Mouse (Mus musculus) adrenal gland, adult (tissue): ENCODE data around the gene Msx1.

Experiments used
- DNase-seq, 2 experiments: peaks; one replicate each; pipeline ENCODE4 v3.0.0; 2022 to 2023; ENCODE audit warnings: low spot score in 1 of 2; ENCODE audit not compliant: inconsistent age in 2 of 2

The Msx1 gene

DNA sequence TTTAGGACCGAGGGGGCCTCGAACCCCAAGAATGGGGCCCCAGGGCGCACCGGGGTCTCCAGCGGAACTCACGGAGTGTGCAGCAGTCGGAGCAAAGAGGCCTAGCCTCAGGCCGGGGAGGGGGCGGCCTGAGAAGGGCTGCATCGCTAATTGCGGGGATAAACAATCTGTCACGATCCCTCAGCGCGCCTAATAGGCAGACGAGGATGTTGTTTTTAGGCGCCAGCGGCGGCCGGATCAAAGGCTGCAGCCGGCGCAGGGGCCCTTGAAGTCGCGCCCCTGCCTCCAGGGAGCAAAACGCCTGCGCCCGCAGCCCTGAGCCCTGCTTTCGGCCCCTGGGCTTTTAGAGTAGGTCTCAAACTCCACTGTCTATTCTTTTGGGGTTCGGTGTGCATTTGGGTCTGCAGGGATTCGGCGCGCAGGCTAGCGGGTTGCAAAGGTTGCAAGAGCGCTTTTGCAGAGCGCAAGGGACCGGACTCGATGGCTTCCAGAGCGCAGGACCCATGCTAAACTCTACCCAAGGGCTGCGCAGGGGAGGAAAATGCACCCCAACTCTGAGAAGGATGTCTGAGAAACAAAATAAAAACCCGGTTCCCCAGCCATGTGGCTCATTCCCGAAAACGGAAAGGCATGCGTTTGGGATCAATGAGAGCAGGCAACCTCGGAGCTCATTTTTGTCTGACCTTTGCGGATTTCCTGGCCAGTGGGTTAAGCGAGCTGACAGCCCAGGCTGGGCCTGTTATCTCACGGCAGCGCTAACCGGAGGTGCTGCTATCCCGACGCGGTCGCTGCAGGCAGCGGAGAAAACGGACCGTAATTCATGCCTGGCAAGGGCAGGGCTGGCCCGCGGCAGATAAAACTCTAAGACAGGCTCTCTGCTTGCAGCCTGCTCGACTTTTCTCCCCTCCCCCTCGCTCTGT, 2.6 kb upstream of the Msx1 start:
- peak in 1 of 2 experiments; percentile 55 for DNase-seq

DNA sequence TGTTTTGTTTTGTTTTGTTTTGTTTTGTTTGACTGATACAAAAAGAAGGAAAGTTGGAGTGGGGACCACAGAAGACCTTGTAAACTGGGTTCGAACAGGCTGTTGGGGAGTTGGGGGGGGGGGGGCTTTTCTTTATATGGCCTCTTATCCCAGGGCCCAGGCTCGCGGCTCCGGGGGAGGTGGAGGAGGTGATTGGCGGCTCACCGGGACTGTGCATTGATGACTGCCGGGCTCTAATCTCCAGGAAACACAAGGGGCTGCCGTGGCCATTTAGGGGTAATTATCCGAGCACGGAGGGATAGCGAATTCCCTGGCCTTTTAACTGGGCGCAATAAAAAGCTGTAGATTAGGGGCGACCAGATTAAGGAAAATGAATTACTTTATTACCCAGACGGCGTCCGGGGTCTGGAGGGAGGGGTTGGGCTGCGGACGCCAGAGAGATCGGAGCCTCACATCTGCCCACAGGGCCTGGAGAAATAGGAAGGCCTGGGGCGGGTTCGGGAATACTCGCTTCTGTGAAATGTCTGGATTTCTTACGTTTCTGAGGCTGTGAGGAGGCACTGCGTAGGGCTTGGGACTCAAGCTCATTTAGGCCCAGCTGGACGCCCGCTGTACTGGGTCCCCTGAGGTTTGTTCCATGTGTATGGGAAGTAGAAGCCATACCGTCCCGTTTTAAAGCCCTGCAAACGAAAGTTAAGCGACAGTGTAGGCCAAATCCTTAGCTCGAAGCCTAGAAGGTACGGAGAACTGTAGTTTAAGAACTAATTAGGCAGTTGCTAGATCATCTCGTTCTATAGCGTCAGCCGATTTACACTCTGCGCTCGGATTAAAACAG, 1.4 kb upstream of the Msx1 start:
- no peak for DNase-seq

DNA sequence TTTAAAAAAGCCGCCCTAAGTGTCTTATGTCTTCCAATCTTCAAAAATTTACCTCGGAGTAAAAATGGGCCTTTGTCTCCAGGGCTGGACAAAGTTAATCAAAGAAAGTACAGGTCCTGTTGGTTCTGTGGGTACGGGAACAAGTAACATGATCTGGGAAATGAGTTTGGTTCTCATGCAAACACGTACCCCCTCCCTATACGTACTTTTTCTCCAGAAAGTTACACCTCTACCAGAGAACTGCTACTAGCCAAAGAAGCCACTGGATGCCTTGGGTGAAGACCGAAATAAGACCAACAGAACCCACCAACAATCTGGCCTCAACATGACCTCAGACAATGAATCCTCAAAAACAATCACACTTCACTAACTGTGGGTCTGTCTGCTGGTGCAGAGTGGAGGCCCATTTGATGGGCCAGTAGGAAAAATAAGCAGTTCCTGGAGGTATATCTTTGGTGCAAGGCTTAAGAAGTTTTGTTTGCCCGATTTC, 773 bp upstream of the Msx1 start:
- no peak for DNase-seq

DNA sequence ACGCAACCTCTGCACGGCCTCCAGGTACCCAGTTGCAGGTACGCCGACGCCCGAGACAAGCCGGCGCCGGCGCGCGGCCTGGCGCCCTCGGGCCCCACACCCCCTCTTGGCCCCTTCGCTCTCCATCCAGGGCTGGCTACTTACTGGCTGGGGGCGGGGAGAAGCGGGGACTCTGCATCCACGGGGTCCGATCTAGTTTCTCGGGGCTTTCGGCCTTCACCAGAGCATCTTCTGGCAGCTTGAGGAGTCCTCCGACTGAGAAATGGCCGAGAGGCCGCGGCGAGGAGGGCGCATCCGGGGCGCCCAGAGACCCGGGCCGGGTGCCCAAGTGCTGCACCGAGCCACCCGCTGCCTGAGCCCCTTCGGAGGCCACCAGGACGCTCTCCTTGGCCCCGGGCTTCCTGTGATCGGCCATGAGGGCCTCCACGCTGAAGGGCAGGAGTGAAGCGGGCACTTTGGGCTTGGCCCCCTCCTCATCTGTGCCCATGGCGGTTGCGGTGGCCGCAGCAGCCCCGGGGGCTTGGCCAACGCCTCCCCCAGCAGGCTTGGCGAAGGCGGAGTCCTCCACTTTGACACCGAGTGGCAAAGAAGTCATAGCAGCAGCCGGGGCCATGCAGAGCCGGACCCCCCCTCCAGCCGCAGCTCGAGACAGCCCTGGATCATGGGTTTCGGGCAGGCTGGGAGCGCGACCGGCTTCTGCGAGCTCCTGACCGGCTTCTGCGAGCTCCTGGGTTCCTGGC, 492 bp downstream of the Msx1 start:
- peak in 1 of 2 experiments; percentile 22 for DNase-seq

DNA sequence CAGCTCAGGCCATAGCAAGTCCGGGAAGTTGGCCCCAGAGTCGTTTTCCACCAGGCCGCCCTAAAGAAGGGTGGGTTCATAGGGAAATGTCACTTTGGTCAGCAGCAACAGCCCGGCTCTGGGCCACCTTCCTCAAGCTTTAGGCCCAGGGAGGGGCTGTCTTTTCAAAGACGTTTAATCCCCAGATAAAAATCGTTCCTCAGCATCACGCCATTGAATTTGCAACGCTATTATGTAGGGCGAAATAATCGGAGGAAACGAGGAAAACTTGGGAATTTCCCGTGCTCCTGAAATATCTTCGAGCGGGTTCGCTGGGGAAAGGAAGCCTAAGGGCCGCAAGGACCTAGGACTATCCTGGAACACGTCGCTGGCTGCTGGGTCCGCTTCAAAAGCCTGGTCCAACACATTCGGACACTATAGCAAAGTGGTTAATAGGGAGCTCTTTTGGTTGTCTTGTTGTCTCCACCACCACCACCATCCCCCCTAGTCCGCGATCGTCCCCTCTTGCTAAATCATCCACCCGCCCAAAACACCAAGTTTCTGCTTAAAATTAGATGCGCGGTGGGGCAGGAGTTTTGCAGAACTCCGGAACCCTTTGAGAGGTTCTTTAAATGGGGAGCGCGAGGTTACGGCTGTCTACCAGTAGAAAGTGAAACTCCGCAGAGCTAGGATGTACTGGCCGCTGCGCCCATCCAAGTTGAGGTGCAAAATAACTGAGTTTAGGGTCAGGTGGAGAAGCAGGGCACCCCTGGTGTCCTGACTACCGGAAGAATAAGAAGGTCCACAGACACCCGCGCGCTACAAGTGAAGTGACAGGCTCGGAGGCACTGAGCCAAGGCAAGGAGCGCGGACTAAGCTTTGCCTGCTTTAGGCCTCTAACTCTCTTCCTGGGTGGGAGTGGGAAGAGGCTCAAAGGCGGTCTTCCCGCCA, 1.3 kb downstream of the Msx1 start:
- peak in 1 of 2 experiments; percentile 78 for DNase-seq

DNA sequence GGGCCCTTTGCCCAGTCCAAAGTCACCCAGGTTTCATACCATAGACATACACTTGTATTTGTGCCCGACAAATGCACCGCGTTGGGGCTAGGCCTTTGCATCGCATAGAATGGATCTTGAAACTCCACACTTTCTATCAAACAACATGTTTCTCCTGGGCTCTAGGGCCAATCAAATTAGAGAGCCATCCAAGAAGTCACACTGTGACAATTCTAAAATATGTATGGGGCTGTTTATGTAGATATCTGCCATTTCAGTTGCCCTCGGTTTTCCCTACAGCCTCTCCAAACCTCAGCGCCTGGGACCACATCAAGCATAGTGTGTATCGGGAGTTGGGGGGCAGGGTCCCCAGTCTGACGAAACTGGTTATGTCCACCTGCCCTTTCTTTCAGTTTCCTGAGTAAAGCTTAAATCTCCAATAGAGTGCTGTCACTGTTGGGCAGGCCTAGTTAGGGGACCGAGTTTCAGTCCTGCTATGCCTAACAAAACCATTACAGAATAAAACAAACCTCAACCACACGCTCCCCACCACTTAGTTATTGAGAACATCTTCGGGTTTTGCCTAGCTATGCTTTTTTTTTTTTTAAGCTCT, 2.2 kb downstream of the Msx1 start:
- DNase-seq, result no peak

DNA sequence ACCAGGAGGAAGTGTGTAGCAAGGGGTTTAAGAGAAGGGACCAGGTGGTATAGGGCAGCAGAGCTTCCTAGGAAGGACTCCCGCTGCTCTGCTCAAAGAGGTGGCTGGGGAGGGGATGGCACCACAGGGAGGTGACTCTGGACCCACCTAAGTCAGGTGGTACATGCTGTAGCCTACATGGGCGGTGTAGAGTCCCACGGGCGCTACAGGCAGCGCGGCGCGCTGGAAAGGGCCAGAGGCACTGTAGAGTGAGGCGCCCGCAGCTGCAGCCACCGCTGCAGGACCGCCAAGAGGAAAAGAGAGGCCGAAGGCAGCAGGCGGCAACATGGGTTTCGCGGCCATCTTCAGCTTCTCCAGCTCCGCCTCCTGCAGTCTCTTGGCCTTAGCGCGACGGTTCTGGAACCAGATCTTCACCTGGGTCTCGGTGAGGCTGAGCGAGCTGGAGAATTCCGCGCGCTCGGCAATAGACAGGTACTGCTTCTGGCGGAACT, 3.2 kb downstream of the Msx1 start:
- DNase-seq, result no peak

DNA sequence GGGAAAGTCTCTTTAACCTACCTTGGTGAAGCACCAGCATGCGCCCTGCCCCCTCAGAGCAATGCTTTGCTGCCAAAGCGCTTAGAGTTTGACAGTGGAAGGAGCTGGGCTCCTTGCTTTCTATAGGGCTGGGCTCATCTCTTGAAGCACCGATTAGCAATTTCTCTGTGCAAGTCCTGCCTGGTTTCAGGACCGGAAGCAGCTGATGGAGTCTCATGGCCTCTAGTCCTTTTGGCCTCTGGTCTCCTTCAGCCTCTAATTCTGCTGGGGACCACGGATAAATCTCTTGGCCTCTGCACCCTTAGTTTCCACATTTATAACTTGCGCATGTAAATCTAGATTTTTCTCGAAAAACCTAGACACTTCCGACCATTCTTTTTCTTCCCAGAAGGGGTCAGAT, 3.7 kb downstream of the Msx1 start:
- DNase-seq, result no peak

DNA sequence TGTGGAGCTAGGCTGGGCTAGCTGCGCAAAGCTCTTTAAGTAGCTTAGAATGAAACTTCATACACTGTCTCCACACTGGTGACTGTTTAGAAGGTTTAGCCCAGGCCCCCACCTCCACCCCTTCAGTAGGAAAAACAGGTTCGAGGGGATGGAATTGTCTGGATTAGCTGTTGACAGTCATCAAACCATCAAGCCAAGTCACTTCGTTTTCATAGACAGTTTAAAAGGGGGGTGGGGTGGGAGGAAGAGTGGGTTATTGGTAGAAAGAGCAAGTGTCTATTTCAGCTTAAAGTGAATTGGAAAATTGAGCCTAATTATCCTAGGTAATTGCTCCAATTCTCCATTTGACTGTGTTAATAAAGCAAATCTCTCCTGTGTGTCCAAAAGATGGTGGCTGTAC, 4.4 kb downstream of the Msx1 start:
- no peak for DNase-seq

DNA sequence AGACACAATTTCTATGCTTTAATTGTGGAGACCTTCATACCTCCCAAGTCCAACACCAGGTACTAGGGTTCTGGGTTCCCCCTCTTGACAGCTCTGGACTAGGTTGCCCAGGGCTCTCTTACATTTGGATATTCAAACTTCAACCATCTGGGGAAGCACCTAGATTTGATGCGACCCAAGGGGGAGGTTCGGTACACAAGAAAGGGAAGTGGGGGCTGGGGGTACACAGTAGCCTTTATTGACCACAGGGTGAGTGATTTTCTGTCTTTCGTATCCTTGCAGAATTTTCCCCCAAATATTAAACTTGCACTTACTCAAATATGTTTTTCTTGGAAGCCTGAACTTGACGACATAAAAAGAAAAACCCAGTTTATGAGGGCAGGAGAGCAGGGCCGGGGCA, 4.8 kb downstream of the Msx1 start:
- DNase-seq, result no peak

DNA sequence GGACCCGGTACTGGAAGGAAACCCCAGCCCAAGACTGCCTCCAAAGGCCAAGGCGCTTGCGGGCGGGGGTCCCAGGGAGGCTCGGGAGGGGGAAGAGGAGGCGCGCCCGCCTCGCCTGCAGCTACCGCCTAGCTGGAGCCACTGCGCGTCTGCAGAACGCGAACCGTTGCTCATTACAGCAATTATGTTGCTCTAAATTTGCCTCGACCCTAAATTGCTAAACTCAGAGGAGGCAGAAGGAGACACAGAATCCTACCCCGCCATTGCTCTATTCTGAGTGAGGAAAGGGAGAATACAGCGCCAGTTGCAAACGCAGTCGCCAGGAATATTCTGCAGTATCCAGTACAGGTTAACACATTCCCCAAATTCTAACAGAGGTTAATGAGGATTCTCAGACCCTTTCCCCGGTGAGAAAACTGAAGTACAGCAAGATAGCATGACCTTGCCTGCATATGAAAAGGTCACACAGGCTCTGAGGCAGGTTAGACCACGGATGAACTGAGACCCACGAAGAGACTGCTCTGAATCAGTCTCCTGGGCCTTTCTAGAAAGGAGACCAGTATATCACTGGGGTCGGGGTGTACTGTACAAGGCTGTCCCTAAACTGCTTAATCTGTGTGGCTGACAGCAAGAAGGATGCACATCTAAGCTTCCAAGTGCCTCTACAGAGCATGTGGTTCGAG, 5.7 kb downstream of the Msx1 start:
- DNase-seq, result no peak

DNA sequence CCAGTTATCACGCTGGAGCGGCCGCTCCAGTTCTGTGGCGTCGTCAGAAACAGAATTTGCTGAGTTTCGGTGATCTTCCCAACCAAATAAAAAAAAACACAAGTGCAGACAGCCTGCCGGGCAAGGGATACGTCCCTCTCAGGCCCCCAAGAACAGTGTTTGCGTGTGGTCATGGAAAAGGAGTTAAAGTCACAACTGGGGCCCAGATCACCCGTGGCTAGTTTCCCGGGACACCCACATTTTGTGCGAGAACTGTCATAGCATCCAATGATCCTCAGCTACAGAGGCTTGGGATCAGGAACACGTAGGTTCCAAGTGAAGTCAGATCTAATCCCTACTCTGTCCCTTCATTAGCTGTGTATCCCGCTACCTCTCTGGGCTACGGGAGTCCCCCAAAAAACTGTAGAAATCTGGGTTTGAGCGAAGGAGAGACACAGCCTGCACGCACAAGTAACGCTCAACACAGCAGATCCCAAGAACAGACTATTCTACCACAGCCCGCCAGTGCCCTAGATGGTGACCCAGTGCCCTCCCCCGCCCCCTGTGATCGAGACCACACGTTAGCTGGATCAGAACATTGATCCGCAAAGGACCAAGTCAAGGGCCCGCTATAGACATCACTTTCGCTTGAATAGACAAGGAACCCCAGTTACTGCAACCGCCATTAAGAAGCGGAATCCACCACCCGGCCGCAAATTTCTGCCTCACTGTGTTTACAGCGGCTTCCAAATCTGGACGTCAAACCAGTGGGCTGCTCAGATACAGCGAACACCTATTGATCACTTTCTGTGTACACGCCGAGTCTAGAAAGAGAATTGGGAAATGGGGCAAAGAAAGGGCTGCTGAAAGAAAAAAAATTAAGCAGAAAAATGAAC, 6.5 kb downstream of the Msx1 start:
- no peak for DNase-seq

DNA sequence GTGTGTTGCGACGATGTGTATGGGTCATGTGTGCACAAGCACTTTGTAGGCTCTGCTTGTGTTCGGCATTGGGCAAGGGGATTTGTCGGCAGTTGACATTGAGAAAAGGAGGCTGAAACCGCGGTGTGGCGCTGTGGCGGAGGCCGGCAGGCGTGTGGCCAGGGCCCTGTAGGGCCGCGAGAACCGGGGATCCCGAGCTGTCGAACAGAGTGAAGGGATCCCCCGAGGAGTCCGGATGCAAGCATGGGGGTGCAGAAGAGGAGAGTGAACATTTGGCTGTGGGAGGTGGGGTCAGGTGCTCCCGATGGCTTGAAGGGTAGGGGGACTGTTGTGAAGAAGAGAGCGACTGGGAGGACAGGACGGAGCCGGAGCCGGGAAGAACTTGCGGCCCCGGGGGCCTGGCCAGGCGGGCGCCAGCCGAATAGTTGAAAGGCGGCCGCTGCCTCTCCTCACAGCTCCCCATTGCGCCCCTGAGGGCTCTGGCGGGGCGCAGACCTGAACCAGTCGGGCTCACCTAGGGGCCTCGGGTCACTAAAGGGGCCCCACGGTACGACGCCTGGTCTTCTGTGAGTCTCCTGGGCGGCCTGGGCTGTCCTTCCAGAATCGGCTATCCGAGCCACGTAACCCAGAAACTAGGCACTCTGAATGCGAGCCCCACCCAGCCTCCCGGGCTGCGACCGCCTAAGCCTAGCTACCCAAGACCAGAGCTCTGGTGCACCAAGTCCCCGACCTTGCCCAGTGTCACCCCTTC, 7.3 kb downstream of the Msx1 start:
- DNase-seq, result peak; percentile 37 to 80

DNA sequence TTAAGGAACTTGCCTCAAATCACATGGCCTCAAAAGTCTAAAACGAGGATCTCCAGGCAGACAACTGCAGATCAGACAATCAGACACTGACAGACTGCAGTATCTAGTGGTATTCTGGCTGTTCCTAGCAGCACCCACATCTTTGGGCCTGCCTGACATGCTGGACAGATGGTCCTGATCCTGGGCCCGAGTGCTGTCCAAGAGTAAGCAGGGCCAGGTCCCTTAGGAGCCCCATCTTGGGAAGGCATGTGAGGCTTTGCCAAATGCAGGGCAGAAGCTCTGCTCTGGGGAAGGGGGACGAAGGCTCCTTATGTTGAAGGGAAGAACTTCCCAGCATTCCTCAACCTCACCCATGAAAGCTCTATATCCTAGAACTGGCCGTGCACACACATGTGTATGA, 8.5 kb downstream of the Msx1 start:
- no peak for DNase-seq

DNA sequence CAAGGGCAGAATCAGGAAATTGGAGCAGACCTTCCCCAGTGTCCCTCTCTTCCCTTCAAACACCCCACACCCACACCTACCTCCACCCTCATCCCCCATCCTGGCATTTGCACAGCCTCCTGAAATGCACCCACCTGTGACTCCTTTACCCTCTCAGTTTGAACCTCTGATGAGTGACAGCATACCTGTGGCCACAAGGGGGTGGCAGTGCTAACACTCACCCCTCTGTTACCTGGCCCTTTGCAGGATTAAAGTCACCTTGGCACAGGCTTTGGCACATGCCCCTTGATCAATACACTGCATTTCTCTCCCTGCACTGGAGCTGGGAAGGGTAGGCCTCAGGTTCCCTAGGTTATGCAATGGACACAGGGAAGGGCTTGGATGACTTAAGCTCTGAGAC, 10.2 kb downstream of the Msx1 start:
- no peak for DNase-seq

DNA sequence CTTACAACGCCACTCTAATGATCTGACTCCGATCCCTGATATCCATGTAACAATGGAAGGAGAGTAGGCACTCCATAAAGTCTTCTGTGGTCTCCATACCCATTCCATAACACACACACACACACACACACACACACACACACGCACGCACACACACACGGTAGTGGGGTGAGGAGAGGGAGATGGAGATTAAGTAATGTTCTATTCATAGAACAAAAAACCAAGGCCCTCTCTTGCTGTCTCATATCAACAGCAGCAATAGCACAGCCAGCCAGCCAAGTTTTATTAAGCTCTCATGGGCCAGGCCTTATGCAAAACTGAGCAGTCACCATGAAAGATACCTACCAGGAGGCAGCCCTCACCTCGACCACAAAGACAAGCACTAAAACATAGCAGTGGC, 19.1 kb downstream of the Msx1 start:
- no peak for DNase-seq

DNA sequence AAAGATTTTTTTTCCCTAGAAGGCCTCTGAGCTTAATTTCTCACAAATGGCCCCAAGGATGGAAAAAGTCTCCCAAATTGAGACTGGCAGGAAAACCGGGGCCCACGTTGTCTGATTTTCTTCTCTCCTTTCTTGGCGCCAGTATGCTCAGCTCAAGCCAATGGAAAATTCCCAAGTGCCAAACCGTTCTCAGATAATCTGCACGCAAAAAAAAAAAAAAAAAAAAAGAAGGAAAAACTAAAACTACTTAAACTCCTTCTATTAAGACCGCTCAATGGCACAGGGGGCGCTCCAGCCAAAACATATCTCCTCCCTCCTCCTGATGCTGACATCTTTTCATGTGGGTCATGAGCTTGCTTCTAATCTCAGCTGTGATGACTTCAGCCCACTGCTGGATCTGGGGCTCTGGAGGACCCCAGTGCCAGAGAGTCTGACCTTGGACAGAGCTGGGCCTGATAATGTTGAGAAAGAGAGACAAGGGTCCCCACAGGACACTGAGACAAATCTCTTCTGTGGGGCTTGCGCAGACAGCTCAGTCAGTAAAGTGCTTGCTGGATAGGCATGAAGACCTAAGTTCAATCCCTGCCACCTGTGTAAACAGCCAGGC, 19.8 kb downstream of the Msx1 start:
- DNase-seq, result no peak
